Mouse (Mus musculus) C2C12 (cell line): ENCODE measurements around the gene Entpd3.
A peak's percentile ranks its signal among the peaks of the same experiment; 100 is the strongest.

Experiments used
- CTCF ChIP-seq: IDR thresholded peaks from one replicate; pipeline ENCODE4 v1.5.1; 2011; ENCODE audit not compliant: control insufficient read depth, insufficient read depth, insufficient read length
- FOSL1 ChIP-seq: IDR thresholded peaks from one replicate; pipeline ENCODE4 v1.8.0; 2011; ENCODE audit warnings: mild to moderate bottlenecking, low read length; ENCODE audit not compliant: poor library complexity, insufficient read depth, severe bottlenecking
- MAX ChIP-seq: IDR thresholded peaks from one replicate; pipeline ENCODE4 v1.6.1; 2011; ENCODE audit warnings: mild to moderate bottlenecking, control low read depth

DNA sequence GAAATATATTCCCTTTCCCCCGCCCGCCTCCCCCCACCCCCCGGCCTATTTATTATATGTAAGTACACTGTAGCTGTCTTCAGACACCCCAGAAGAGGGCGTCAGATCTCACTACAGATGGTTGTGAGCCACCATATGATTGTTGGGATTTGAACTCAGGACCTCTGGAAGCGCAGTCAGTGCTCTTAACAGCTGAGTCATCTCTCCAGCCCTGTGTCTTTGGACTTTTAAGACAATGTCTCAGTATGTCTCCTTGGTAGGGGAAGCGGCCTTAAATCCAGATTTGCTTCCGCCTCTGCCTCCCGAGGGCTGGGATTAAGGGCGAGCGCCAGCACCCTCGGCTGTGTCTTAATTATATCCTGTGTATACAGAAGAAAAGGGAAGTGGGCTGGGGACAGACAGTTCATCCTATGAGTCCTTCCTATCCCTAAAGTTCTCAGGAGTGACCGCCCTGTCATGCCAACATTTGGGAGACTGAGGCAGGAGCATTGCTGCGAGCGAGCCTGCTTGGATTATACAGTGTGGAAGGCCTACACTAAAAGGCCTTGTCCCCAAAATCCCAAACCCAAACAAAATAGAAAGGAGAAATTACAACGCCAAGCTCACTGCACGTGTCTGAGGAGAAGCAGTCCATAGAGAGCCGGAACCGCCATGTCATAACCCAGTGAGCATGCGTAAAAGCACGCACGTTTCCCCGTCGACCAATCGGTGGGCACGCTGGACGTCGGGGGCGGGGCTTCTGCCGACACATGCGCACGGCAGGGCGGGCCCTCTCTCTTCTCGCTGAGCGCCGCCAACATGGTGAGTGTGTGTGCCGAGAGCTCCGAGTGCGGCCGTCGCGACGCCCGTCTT, 31.3 kb downstream of the Entpd3 start, which contains the start of gene Rpl14:
- TF ChIP-seq CTCF = no peak
- no peak for TF ChIP-seq FOSL1
- peak; percentile 89 for TF ChIP-seq MAX
